Mouse (Mus musculus): ENCODE results near the gene Naa38.
A peak's percentile ranks its signal among the peaks of the same experiment; 100 is the strongest.

DNA sequence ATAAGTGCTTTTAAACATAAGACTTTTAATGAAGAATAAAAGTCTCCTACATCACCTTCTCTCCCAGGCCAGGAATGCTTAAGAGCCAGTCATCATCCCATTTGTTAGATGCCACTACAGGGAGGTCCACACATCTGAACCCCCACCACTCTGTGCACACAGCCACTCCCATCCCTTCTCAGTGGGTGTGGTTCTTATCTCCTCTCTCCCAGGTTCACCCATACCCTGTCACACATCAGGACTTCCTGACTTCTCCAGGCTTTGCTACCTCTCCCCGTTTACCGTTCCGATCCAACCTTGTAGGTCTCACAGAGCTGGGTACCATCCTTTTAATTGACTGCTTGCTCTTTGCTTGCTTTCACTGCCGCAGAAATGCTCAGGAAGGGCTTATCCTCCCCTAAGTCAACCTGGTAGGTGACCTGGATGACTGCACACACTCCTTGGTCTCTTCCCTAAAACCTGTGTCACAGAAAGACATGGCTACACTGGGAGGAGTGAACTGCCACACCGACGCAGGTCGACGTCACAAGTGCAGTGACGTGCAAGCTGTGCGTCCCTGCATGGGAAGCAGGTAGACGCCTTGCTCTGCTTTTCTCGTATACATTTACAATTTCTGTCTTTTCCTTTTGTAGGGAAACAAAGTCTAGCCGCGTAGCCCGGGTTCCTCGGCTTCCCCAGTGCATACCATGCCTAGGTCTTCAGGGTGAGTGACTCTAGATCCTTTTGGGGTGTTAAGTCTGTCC, 21.9 kb upstream of the Naa38 start:
- peak; percentile 78 for TF ChIP-seq GATA1 (IDR thresholded peaks at IDR 0.05; ENCODE audit: low read length)
- peak; percentile 69 for TF ChIP-seq TAL1 (IDR thresholded peaks at IDR 0.05; ENCODE audit: low read length)
